Mouse (Mus musculus) forebrain, embryonic 10.5 days (tissue): ENCODE measurements around the gene Papln. TPM values are rescaled to one million over a fixed set of nuclear protein-coding genes. Genes with fewer than 3 reads are reported as not detected.

ENCODE experiments used
- DNase-seq: peaks from one replicate; pipeline ENCODE4 v3.0.0-alpha.2; 2017; ENCODE audit warnings: low spot score; ENCODE audit errors: extremely low spot score
- H3K27ac ChIP-seq: fragments of 300-500 bp; sonication (generic); 2 replicates; pipeline ENCODE4 v1.5.1; 2016; ENCODE audit warnings: mild to moderate bottlenecking
- H3K27me3 ChIP-seq: fragments of 300-500 bp; sonication (generic); 2 replicates; pipeline ENCODE4 v1.6.1; 2016; ENCODE audit warnings: mild to moderate bottlenecking; ENCODE audit not compliant: poor library complexity, severe bottlenecking
- H3K36me3 ChIP-seq: fragments of 300-500 bp; sonication (generic); replicated peaks from 2 replicates; pipeline ENCODE4 v1.6.1; 2016; ENCODE audit warnings: mild to moderate bottlenecking, moderate library complexity
- H3K4me1 ChIP-seq: fragments of 300-500 bp; sonication (generic); 2 replicates; pipeline ENCODE4 v1.6.1; 2016
- H3K4me3 ChIP-seq: fragments of 300-500 bp; sonication (generic); 2 replicates; pipeline ENCODE4 v1.5.1; 2016; ENCODE audit warnings: mild to moderate bottlenecking, moderate library complexity
- H3K9me3 ChIP-seq: fragments of 300-500 bp; sonication (generic); 2 replicates; pipeline ENCODE4 v1.6.1; 2016; ENCODE audit warnings: mild to moderate bottlenecking, moderate library complexity
- WGBS: fragments of 180-500 bp; shearing (Covaris S2); methylation state at CpG from one replicate; pipeline ENCODE4 v1.1.7; 2016; 5-methylcytosine and 5-hydroxymethylcytosine counted together
- polyA plus RNA-seq: library from polyadenylated mRNA; unstranded; fragments of >200 nt; fragmentation: Nextera tagmentation; extraction: Ambion mirVana; gene quantifications from 2 replicates; pipeline ENCODE4 v1.2.1, GENCODE M21; 2016

Papln gene
- 0.07 TPM in 2 replicates for polyA plus RNA-seq

GRCm38 (mm10) chr12:83763311-83764043 lies at the start of gene Papln:
Papln (plus strand) TSS chr12:83763634.
- Histone ChIP-seq H3K4me3 (peak within 1 kb of the TSS; percentile 46), H3K27ac (peak within 1 kb of the TSS; percentile 63), H3K9me3 (no peaks in the 10 kb centered on the region), H3K36me3 (no peaks in the 10 kb centered on the region), H3K4me1 (peaks cover 55% of the 10 kb centered on the region), H3K27me3 (peaks cover 51% of the 10 kb centered on the region)
- WGBS = 16% methylated on average over 28 of the region's 31 CpGs
- no peak for DNase-seq

GRCm38 (mm10) chr12:83713749-83714148 lies 49.7 kb upstream of the Papln start:
- H3K4me1 ChIP-seq = no peaks in the 10 kb centered on the region

GRCm38 (mm10) chr12:83716416-83717184 lies 46.8 kb upstream of the Papln start:
- Histone ChIP-seq H3K4me3 (no peak overlapping the region), H3K9me3 (no peaks in the 10 kb centered on the region), H3K4me1 (no peaks in the 10 kb centered on the region), H3K36me3 (peaks cover 93% of the 10 kb centered on the region), H3K27me3 (no peaks in the 10 kb centered on the region), H3K27ac (no peak overlapping the region)
- no peak for DNase-seq
- WGBS = 92% methylated on average over 15 of the region's 15 CpGs

More at GRCm38 (mm10) chr12:83713749-83714148, 49.7 kb upstream of the Papln start:
- Histone ChIP-seq H3K9me3 (no peaks in the 10 kb centered on the region), H3K27ac (no peak overlapping the region), H3K4me3 (no peak overlapping the region), H3K36me3 (peaks cover 80% of the 10 kb centered on the region), H3K27me3 (no peaks in the 10 kb centered on the region)
- 64% methylated on average over 2 of the region's 2 CpGs for WGBS
- DNase-seq = no peak

- H3K4me1 ChIP-seq = no peaks in the 10 kb centered on the region
- no peaks in the 10 kb centered on the region for H3K9me3 ChIP-seq
- H3K4me3 ChIP-seq = no peak overlapping the region
- no peak overlapping the region for H3K27ac ChIP-seq
- no peak for DNase-seq
- H3K36me3 ChIP-seq = peaks cover 92% of the 10 kb centered on the region
- H3K27me3 ChIP-seq = no peaks in the 10 kb centered on the region
- WGBS = 93% methylated on average over 1 of the region's 1 CpGs
Measured at GRCm38 (mm10) chr12:83719431-83719830, 44.0 kb upstream of the Papln start.

- Histone ChIP-seq H3K27ac (no peak overlapping the region), H3K4me1 (no peaks in the 10 kb centered on the region), H3K36me3 (peaks cover 92% of the 10 kb centered on the region), H3K9me3 (no peaks in the 10 kb centered on the region), H3K4me3 (no peak overlapping the region), H3K27me3 (no peaks in the 10 kb centered on the region)
- DNase-seq = no peak
- WGBS = 86% methylated on average over 6 of the region's 6 CpGs
Measured at GRCm38 (mm10) chr12:83721281-83721680, 42.2 kb upstream of the Papln start.

DNA sequence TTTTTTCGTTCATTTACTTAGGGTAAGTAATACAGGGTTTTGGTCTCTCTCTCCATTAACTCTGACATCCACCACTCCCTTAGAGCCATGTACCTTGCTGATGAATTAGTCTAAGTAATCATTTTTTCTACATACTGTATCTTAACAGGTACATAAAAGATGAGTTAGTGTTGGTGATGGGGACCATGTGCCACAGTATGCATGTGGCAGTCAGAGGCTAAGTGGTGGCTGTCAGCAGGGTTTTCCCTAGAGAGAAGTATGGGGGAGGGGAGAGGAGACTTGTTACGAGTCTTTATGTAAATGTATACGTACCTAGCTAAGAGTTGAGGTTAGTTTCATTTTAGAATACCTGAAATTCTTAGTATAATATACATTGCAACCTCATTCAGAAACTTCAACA lies 40.4 kb upstream of the Papln start:
- H3K27me3 ChIP-seq = no peaks in the 10 kb centered on the region
- no peak overlapping the region for H3K27ac ChIP-seq
- no peak for DNase-seq
- no peaks in the 10 kb centered on the region for H3K4me1 ChIP-seq
- WGBS = 88% methylated on average over 3 of the region's 3 CpGs
- no peaks in the 10 kb centered on the region for H3K9me3 ChIP-seq
- H3K36me3 ChIP-seq = peaks cover 92% of the 10 kb centered on the region
- H3K4me3 ChIP-seq = no peak overlapping the region

DNA sequence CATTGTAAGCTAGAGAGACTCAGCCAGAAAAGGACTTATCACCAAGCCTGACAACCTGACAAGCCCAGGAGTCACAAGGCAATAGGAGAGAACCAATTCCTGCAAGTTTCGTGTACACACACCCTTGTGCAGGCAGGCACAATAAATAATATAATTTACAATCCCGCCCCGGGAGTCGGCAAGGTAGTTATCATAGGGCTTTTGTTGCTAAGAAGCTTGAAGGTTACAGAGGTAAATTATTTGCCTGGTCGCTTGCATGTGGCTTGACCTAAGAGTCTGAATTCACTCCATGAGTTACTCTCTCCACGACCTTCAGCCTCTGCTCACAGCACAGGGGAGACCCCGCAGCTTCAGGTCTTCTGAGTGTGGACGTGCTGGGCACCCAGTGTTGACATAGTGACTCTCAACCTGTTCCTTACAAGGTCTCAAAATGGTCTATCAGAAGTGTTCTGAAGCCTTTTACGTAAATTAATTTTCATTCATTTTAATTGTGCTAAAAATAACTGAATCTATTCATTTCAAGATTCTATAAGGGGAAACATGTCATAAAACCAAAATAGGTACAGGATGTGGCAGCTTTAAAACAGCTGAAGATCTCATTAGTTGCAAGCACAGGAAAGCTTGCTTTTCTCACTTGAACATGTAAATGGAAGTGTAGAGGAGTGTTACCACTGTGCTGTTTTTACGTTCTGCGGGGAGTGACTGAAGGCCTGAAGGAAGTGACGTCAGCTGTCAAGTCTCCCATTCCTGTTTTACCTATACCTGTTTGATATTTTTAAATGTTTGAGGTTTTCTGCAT lies 36.7 kb upstream of the Papln start:
- H3K36me3 ChIP-seq = peaks cover 96% of the 10 kb centered on the region
- H3K27ac ChIP-seq = no peak overlapping the region
- no peak overlapping the region for H3K4me3 ChIP-seq
- H3K9me3 ChIP-seq = no peaks in the 10 kb centered on the region
- H3K4me1 ChIP-seq = no peaks in the 10 kb centered on the region
- H3K27me3 ChIP-seq = no peaks in the 10 kb centered on the region
- WGBS = 93% methylated on average over 12 of the region's 12 CpGs
- no peak for DNase-seq

GRCm38 (mm10) chr12:83732225-83732624 lies 31.2 kb upstream of the Papln start:
- whole genome bisulfite sequencing = 95% methylated on average over 5 of the region's 5 CpGs
- no peaks in the 10 kb centered on the region for H3K9me3 ChIP-seq
- H3K27me3 ChIP-seq = no peaks in the 10 kb centered on the region
- H3K4me3 ChIP-seq = no peak overlapping the region
- H3K4me1 ChIP-seq = no peaks in the 10 kb centered on the region
- H3K27ac ChIP-seq = no peak overlapping the region
- peaks cover 99% of the 10 kb centered on the region for H3K36me3 ChIP-seq
- no peak for DNase-seq

- Histone ChIP-seq H3K9me3 (no peaks in the 10 kb centered on the region), H3K36me3 (peaks cover 80% of the 10 kb centered on the region), H3K27me3 (no peaks in the 10 kb centered on the region), H3K4me3 (no peak overlapping the region), H3K4me1 (no peaks in the 10 kb centered on the region), H3K27ac (no peak overlapping the region)
- DNase-seq = no peak
- WGBS = 94% methylated on average over 10 of the region's 10 CpGs
Measured at GRCm38 (mm10) chr12:83734047-83734446, 29.4 kb upstream of the Papln start.

- Histone ChIP-seq H3K27me3 (no peaks in the 10 kb centered on the region), H3K4me1 (no peaks in the 10 kb centered on the region), H3K4me3 (no peak overlapping the region), H3K36me3 (peaks cover 59% of the 10 kb centered on the region), H3K27ac (no peak overlapping the region), H3K9me3 (no peaks in the 10 kb centered on the region)
- 93% methylated on average over 8 of the region's 8 CpGs for WGBS
- DNase-seq = no peak
Measured at GRCm38 (mm10) chr12:83736236-83736635, 27.2 kb upstream of the Papln start.

DNA sequence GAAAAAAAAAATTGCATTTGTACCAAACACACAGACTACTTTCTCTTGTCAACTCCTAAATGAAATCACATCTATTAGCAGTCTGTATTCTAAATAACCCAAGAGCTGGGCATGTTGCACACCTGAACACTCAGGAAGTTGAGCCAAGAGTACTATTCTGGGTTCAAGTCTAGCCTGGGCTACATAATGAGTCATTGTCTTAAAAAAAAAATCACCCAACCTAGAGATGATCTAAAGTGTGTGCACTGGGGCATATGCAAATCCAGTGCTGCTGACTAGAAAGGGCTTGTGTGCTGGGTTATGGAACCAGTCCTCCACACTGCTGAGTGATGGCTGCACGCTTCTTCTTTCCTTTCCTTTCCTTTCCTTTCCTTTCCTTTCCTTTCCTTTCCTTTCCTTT lies 24.8 kb upstream of the Papln start:
- DNase-seq = no peak
- no peaks in the 10 kb centered on the region for H3K9me3 ChIP-seq
- H3K4me1 ChIP-seq = peaks cover under 1% of the 10 kb centered on the region
- H3K27ac ChIP-seq = no peak overlapping the region
- 85% methylated on average over 1 of the region's 1 CpGs for WGBS
- 0 out of 2 replicates have a peak, but pooled peaks cover 5% of the 10 kb centered on the region for H3K27me3 ChIP-seq
- peaks cover 35% of the 10 kb centered on the region for H3K36me3 ChIP-seq
- H3K4me3 ChIP-seq = no peak overlapping the region

GRCm38 (mm10) chr12:83741722-83742121 lies 21.7 kb upstream of the Papln start:
- no peak for DNase-seq
- Histone ChIP-seq H3K36me3 (0 out of 2 replicates have a peak, but pooled peaks cover 5% of the 10 kb centered on the region), H3K9me3 (no peaks in the 10 kb centered on the region), H3K27me3 (0 out of 2 replicates have a peak, but pooled peaks cover 5% of the 10 kb centered on the region), H3K27ac (no peak overlapping the region), H3K4me1 (peaks cover 13% of the 10 kb centered on the region), H3K4me3 (no peak overlapping the region)
- 77% methylated on average over 5 of the region's 5 CpGs for WGBS
